Mouse (Mus musculus): ENCODE measurements around the gene Oxld1. TPM values are rescaled to one million over a fixed set of nuclear protein-coding genes. Genes with fewer than 3 reads are reported as not detected.
A peak's percentile ranks its signal among the peaks of the same experiment; 100 is the strongest.

Gene Oxld1
- polyA plus RNA-seq (2015; fragmentation: Nextera tagmentation; extraction: Ambion mirVana), result 15.5 and 17.6 TPM in 2 replicates

DNA sequence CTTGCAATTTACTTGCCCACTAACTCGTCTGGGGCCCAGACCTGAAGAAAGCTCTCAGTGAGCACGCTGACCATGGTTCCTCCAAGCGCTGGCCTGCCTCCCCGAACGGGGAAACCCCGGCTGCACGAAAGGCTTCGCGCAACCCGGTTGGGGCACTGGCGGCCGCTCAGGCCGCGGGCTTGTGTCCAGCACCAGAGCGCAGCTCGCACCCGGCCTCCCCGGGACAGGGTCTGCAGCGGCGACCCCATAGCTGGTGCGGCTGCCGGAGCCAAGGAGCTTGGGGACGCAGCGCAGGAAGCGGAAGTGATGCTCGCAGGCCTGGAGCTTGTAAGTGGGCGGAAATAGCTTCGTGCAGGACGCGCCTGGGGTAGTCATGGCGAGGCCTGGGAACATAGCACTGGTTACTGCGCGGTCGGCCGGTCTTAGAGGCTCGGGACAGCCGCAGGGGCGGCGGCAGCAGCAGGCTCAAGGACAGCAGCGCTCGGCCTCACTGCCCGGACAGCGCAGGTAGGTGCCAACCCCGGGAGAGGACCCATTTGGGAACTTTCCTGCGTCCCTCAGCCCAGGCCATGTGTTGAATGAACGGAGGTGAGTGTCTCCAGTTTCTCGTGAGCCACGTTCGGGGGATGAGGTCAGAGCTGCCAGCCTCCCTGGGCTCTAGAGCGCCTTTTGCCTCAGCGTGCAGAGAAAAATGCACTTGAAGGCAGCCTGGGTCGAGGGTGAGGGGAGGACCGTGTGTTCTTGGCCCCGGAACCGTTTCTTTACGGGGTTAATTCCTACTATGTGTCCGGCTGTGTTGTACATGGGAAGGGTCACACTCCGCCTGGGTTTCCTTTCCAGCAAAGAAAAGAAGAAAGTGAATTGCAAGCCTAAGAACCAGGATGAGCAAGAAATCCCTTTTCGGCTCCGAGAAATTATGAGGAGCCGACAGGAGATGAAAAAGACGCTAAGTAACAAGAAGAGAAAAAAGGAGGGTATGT is at the start of gene Oxld1, which contains the start of gene Ccdc137:
Gene Oxld1, minus strand, starts transcription at position 297 of the 980 bp plus-strand sequence.
Gene Ccdc137, plus strand, starts transcription at position 344 of the 980 bp plus-strand sequence.
- TF ChIP-seq CTCF (IDR thresholded peaks at IDR 0.05; ENCODE audit: low read depth), result no peak
- Histone ChIP-seq H3K4me1 (replicated peaks; ENCODE audit: control insufficient read depth, insufficient read depth, low read length) (0 out of 2 replicates have a peak, but pooled peaks cover 3% of the 10 kb centered on the region), H3K27ac (ENCODE audit: low read depth, low read length) (peak within 1 kb of the TSS; percentile 78), H3K9me3 (ENCODE audit: control insufficient read depth) (no peaks in the 10 kb centered on the region), H3K36me3 (ENCODE audit: control insufficient read depth, insufficient read depth) (peaks cover 22% of the 10 kb centered on the region), H3K4me2 (replicated peaks; ENCODE audit: low read depth) (peak within 1 kb of the TSS; percentile 91), H3K27me3 (replicated peaks; ENCODE audit: control insufficient read depth, insufficient read depth, low read length) (no peaks in the 10 kb centered on the region), H3K9ac (ENCODE audit: low read depth, low read length) (peak within 1 kb of the TSS; percentile 83), H3K4me3 (ENCODE audit: low read depth, low read length) (peak within 1 kb of the TSS; percentile 88)
- WGBS, result 3% methylated on average over 62 of the region's 62 CpGs
- peak; percentile 79 for ATAC-seq

- TF ChIP-seq CTCF (IDR thresholded peaks at IDR 0.05; ENCODE audit: low read depth), result peak; percentile 70
- Histone ChIP-seq H3K4me1 (replicated peaks; ENCODE audit: control insufficient read depth, insufficient read depth, low read length) (peaks cover 4% of the 10 kb centered on the region; the same call in 1 of the 2 replicates), H3K36me3 (ENCODE audit: control insufficient read depth, insufficient read depth) (no peaks in the 10 kb centered on the region), H3K9me3 (ENCODE audit: control insufficient read depth) (no peaks in the 10 kb centered on the region), H3K4me2 (replicated peaks; ENCODE audit: low read depth) (0 out of 2 replicates have a peak overlapping the region, but pooled peaks have one; percentile 35), H3K27ac (ENCODE audit: low read depth, low read length) (0 out of 2 replicates have a peak overlapping the region, but pooled peaks have one; percentile 35), H3K27me3 (replicated peaks; ENCODE audit: control insufficient read depth, insufficient read depth, low read length) (no peaks in the 10 kb centered on the region), H3K4me3 (ENCODE audit: low read depth, low read length) (no peak overlapping the region), H3K9ac (ENCODE audit: low read depth, low read length) (no peak overlapping the region; the same call in 1 of the 2 replicates)
- 29% methylated on average over 4 of the region's 4 CpGs for WGBS
- ATAC-seq, result peak; percentile 16; the same call in 1 of the 2 replicates
These were observed 49.0 kb upstream of the Oxld1 start for GRCm38 (mm10) chr11:120506899-120507298.

DNA sequence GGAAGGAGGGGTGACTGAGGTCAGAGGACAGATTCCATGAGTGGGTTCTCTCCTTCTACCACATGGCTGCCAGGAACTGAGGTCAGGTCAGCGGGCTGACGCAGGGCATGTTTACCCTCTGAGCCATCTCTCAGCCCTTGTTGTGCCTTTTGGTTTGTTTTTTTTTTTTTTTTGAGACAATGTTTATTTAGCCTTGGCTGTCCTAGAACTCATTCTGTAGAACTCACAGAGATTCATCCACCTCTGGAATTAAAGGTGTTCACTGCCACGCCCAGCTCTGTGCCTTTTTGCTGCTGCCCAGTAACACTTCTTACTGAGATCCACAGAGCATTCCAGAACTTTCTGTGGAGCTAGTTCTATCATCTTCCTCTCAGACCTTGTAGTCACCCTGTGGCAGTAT is 47.8 kb upstream of the Oxld1 start:
- no peak overlapping the region for H3K4me3 ChIP-seq (ENCODE audit: low read depth, low read length)
- no peak overlapping the region for H3K4me2 ChIP-seq (replicated peaks; ENCODE audit: low read depth)
- no peak overlapping the region for H3K9ac ChIP-seq (ENCODE audit: low read depth, low read length)

DNA sequence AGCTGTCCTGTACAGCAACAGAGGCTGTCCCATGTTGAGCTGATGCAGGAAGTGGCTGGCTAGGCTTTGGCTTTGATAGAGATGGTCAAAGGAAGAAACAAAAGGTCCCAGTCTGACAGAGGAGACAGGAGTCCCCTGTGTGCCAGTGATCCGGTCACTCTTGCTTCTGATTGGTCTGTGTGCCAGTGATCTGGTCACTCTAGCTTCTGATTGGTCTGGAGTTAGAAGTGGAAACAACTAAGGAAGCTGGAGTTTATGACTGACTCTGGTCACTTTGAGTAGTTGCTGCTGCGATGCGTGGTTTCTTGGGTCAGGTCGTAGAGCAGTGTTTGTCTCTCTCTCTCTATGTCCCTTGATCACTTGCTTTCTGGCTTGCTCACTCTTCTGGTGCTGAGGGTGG is 43.8 kb upstream of the Oxld1 start:
- H3K27ac ChIP-seq (ENCODE audit: low read depth, low read length), result no peak overlapping the region
- ATAC-seq, result no peak
- H3K36me3 ChIP-seq (ENCODE audit: control insufficient read depth, insufficient read depth), result peaks cover 23% of the 10 kb centered on the region; the same call in 1 of the 2 replicates

More for the DNA sequence above, 47.8 kb upstream of the Oxld1 start:
- WGBS, result 82% methylated on average over 3 of the region's 3 CpGs
- Histone ChIP-seq H3K27ac (ENCODE audit: low read depth, low read length) (no peak overlapping the region), H3K36me3 (ENCODE audit: control insufficient read depth, insufficient read depth) (no peaks in the 10 kb centered on the region), H3K4me1 (replicated peaks; ENCODE audit: control insufficient read depth, insufficient read depth, low read length) (peaks cover 4% of the 10 kb centered on the region; the same call in 1 of the 2 replicates), H3K27me3 (replicated peaks; ENCODE audit: control insufficient read depth, insufficient read depth, low read length) (no peaks in the 10 kb centered on the region), H3K9me3 (ENCODE audit: control insufficient read depth) (no peaks in the 10 kb centered on the region)
- no peak for ATAC-seq
- no peak for TF ChIP-seq CTCF (IDR thresholded peaks at IDR 0.05; ENCODE audit: low read depth)

DNA sequence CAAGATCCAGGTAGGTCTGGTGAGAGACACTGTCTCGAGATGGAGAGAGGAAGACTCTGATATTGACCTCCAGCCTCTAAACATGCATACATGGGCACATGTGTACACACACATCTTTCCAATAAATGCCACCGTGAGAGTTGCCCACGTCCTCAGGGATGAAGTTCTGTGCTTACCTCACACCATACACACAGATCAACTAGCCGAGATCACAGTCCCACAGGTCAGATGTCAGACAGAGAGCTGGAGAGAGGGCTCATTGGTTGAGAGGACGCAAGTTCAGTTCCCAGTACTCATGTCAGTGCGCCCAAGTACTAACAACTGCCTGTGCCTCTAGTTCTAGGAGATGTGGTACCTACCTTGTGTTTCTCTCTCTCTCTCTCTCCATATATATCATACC is 43.1 kb upstream of the Oxld1 start:
- 0 out of 2 replicates have a peak, but pooled peaks cover 2% of the 10 kb centered on the region for H3K4me1 ChIP-seq (replicated peaks; ENCODE audit: control insufficient read depth, insufficient read depth, low read length)
- no peaks in the 10 kb centered on the region for H3K27me3 ChIP-seq (replicated peaks; ENCODE audit: control insufficient read depth, insufficient read depth, low read length)
- H3K4me3 ChIP-seq (ENCODE audit: low read depth, low read length), result no peak overlapping the region
- peaks cover 30% of the 10 kb centered on the region; the same call in 1 of the 2 replicates for H3K36me3 ChIP-seq (ENCODE audit: control insufficient read depth, insufficient read depth)
- ATAC-seq, result no peak
- H3K9ac ChIP-seq (ENCODE audit: low read depth, low read length), result no peak overlapping the region
- no peak for TF ChIP-seq CTCF (IDR thresholded peaks at IDR 0.05; ENCODE audit: low read depth)
- no peak overlapping the region for H3K27ac ChIP-seq (ENCODE audit: low read depth, low read length)
- no peak overlapping the region for H3K4me2 ChIP-seq (replicated peaks; ENCODE audit: low read depth)
- H3K9me3 ChIP-seq (ENCODE audit: control insufficient read depth), result no peaks in the 10 kb centered on the region
- 64% methylated on average over 6 of the region's 6 CpGs for WGBS

More for the DNA sequence above, 43.8 kb upstream of the Oxld1 start:
- H3K9me3 ChIP-seq (ENCODE audit: control insufficient read depth), result no peaks in the 10 kb centered on the region
- H3K4me3 ChIP-seq (ENCODE audit: low read depth, low read length), result no peak overlapping the region
- H3K27me3 ChIP-seq (replicated peaks; ENCODE audit: control insufficient read depth, insufficient read depth, low read length), result no peaks in the 10 kb centered on the region
- WGBS, result 81% methylated on average over 4 of the region's 4 CpGs
- 0 out of 2 replicates have a peak, but pooled peaks cover 2% of the 10 kb centered on the region for H3K4me1 ChIP-seq (replicated peaks; ENCODE audit: control insufficient read depth, insufficient read depth, low read length)
- H3K4me2 ChIP-seq (replicated peaks; ENCODE audit: low read depth), result no peak overlapping the region
- TF ChIP-seq CTCF (IDR thresholded peaks at IDR 0.05; ENCODE audit: low read depth), result no peak
- H3K9ac ChIP-seq (ENCODE audit: low read depth, low read length), result no peak overlapping the region

DNA sequence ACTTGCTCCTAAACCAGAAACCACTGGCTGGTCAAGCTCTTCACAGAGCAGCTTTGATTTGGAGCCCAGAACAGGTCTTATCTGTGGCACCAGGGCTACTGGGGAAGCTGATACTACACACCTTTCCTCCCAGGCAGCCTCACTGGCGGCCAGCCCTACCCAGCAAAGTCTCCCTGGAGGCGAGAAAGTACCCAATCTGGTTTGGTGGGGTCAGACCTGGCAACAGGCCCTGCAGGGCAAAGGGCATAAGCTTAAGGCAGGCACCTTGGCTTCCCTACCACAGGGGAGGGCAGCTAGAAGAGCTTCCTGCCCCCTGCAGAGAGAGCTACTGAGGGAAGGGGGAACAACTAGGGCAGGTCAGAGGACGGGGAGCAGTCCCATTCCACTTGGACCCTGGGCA is 42.5 kb upstream of the Oxld1 start:
- WGBS, result 4% methylated on average over 3 of the region's 3 CpGs
- no peak overlapping the region for H3K4me3 ChIP-seq (ENCODE audit: low read depth, low read length)
- H3K36me3 ChIP-seq (ENCODE audit: control insufficient read depth, insufficient read depth), result peaks cover 36% of the 10 kb centered on the region; the same call in 1 of the 2 replicates
- H3K27me3 ChIP-seq (replicated peaks; ENCODE audit: control insufficient read depth, insufficient read depth, low read length), result no peaks in the 10 kb centered on the region
- TF ChIP-seq CTCF (IDR thresholded peaks at IDR 0.05; ENCODE audit: low read depth), result no peak
- H3K9me3 ChIP-seq (ENCODE audit: control insufficient read depth), result no peaks in the 10 kb centered on the region
- 0 out of 2 replicates have a peak overlapping the region, but pooled peaks have one; percentile 32 for H3K4me2 ChIP-seq (replicated peaks; ENCODE audit: low read depth)
- peak; percentile 73 for ATAC-seq
- H3K4me1 ChIP-seq (replicated peaks; ENCODE audit: control insufficient read depth, insufficient read depth, low read length), result 0 out of 2 replicates have a peak, but pooled peaks cover 2% of the 10 kb centered on the region
- H3K9ac ChIP-seq (ENCODE audit: low read depth, low read length), result no peak overlapping the region
- H3K27ac ChIP-seq (ENCODE audit: low read depth, low read length), result no peak overlapping the region
